Mouse (Mus musculus): Measurements from ENCODE around the gene Gm28845.

DNA sequence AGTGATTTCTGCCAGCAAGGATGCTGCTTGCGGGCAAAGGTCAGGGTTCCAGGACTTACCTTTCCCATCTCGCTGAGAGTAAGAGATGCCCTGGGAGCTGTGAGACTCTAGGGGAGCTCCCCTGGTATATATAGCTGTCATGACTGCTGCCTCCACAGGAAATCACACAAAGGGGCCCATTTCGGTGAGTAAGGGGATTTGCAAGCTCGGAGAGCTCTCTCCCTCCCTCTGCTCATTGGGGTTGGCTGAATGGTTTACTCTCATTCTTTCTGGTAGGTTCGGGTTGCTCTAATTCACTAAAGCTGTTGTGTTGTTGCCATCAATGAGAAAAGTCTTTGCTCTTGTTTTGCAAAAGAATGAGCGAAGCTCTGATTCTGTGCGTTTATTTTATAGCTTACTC lies 37.2 kb downstream of the Gm28845 start, which contains the start of gene Crygb:
- no peak for TF ChIP-seq POLR2A (IDR thresholded peaks at IDR 0.05; ENCODE audit: insufficient read length, low read depth)
- no peak for TF ChIP-seq USF1 (IDR thresholded peaks at IDR 0.05; ENCODE audit: low read depth)
- TF ChIP-seq E2F4 (IDR thresholded peaks at IDR 0.05; ENCODE audit: insufficient read depth) = no peak
- TF ChIP-seq CEBPB (IDR thresholded peaks at IDR 0.05; ENCODE audit: insufficient read depth, poor library complexity, severe bottlenecking) = no peak
- TF ChIP-seq POLR2AphosphoS2 (IDR thresholded peaks at IDR 0.05; ENCODE audit: insufficient read length, low read depth) = no peak
- no peak for TF ChIP-seq SRF (IDR thresholded peaks at IDR 0.05; ENCODE audit: control insufficient read depth, insufficient read length, low read depth)
- TF ChIP-seq MYOG (IDR thresholded peaks at IDR 0.05; ENCODE audit: control insufficient read depth in 1 of 3, insufficient read depth in 1 of 3, insufficient read length in 2 of 3, low read depth in 2 of 3) = no peak
- TF ChIP-seq MAX (IDR thresholded peaks at IDR 0.05; ENCODE audit: low read depth) = no peak
- TF ChIP-seq MYOD1 (IDR thresholded peaks at IDR 0.05; ENCODE audit: control insufficient read depth in 1 of 3, insufficient read length in 2 of 3, low read depth in 2 of 3) = no peak
- no peak for TF ChIP-seq TCF12 (IDR thresholded peaks at IDR 0.05; ENCODE audit: insufficient read depth, poor library complexity, severe bottlenecking)
